Mouse (Mus musculus) kidney, adult 11 months (tissue): ENCODE data around the gene Pcsk5.
A peak's percentile ranks its signal among the peaks of the same experiment; 100 is the strongest.

Experiments
- DNase-seq: peaks from one replicate; pipeline ENCODE4 v3.0.0; 2022

Pcsk5 gene

GRCm38 (mm10) chr19:17717066-17717465, 120.4 kb downstream of the Pcsk5 start:
- DNase-seq, result no peak

- DNase-seq, result no peak
Observed at GRCm38 (mm10) chr19:17715281-17715955, 122.0 kb downstream of the Pcsk5 start.

- no peak for DNase-seq
Observed at GRCm38 (mm10) chr19:17691626-17692025, 145.8 kb downstream of the Pcsk5 start.

- no peak for DNase-seq
Observed at GRCm38 (mm10) chr19:17678371-17678770, 159.1 kb downstream of the Pcsk5 start.

- DNase-seq, result no peak
Observed at GRCm38 (mm10) chr19:17662676-17663075, 174.8 kb downstream of the Pcsk5 start.

GRCm38 (mm10) chr19:17662271-17662670, 175.2 kb downstream of the Pcsk5 start:
- no peak for DNase-seq

- no peak for DNase-seq
Observed at GRCm38 (mm10) chr19:17659321-17659720, 178.1 kb downstream of the Pcsk5 start.

GRCm38 (mm10) chr19:17650831-17651502, 186.5 kb downstream of the Pcsk5 start:
- DNase-seq, result peak; percentile 18

- no peak for DNase-seq
Observed at GRCm38 (mm10) chr19:17649967-17650366, 187.5 kb downstream of the Pcsk5 start.

- DNase-seq, result no peak
Observed at GRCm38 (mm10) chr19:17643128-17643797, 194.2 kb downstream of the Pcsk5 start.

GRCm38 (mm10) chr19:17635984-17636383, 201.4 kb downstream of the Pcsk5 start:
- no peak for DNase-seq

GRCm38 (mm10) chr19:17615646-17616045, 221.8 kb downstream of the Pcsk5 start:
- DNase-seq, result no peak

GRCm38 (mm10) chr19:17606510-17606909, 230.9 kb downstream of the Pcsk5 start:
- no peak for DNase-seq

GRCm38 (mm10) chr19:17606093-17606492, 231.3 kb downstream of the Pcsk5 start:
- no peak for DNase-seq

GRCm38 (mm10) chr19:17603322-17603721, 234.1 kb downstream of the Pcsk5 start:
- DNase-seq, result no peak

GRCm38 (mm10) chr19:17600347-17600746, 237.1 kb downstream of the Pcsk5 start:
- no peak for DNase-seq

- DNase-seq, result no peak
Observed at GRCm38 (mm10) chr19:17592790-17593189, 244.6 kb downstream of the Pcsk5 start.

GRCm38 (mm10) chr19:17591335-17591734, 246.1 kb downstream of the Pcsk5 start:
- peak; percentile 16 for DNase-seq

- no peak for DNase-seq
Observed at GRCm38 (mm10) chr19:17590314-17590713, 247.1 kb downstream of the Pcsk5 start.

- no peak for DNase-seq
Observed at GRCm38 (mm10) chr19:17577412-17577811, 260.0 kb downstream of the Pcsk5 start.

- DNase-seq, result no peak
Observed at GRCm38 (mm10) chr19:17574564-17574963, 262.9 kb downstream of the Pcsk5 start.

GRCm38 (mm10) chr19:17572315-17572714, 265.1 kb downstream of the Pcsk5 start:
- DNase-seq, result no peak

- DNase-seq, result no peak
Observed at GRCm38 (mm10) chr19:17570936-17571335, 266.5 kb downstream of the Pcsk5 start.

- DNase-seq, result no peak
Observed at GRCm38 (mm10) chr19:17567264-17567663, 270.2 kb downstream of the Pcsk5 start.
